Mouse (Mus musculus): ENCODE measurements at regions not wholly inside any gene's neighbourhood (a gene's known extent, or its start where the extent isn't known, plus 50 kb on each side); places are given as distances from the start of the nearest gene placed in this dataset.

GRCm38 (mm10) chr14:97440326-97440725 is 729.2 kb downstream of the Dach1 start:
- no peak for DNase-seq

GRCm38 (mm10) chr14:97435453-97436233 is 733.9 kb downstream of the Dach1 start:
- no peak for DNase-seq

GRCm38 (mm10) chr14:97431221-97431620 is 738.3 kb downstream of the Dach1 start:
- no peak for DNase-seq

GRCm38 (mm10) chr14:97403176-97403795 is 766.3 kb downstream of the Dach1 start:
- DNase-seq: no peak

DNA sequence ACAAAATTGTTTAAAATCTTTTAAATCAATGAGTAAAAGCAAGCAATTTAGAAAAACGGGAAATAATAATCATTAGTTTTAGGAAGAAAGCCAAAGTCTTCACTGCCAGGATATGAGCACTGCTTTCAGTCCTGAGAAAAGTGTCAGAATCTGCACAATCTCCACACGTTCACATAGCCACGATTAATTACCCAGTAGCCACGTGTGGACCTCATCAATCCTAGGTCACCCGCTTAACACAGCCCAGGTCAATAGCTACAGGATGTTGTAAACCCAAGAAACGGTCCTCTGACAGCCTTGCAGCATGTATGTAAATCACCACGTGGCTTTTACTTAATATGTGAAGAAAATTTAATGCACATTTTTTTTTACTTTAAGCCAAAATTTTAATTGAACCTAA is 773.2 kb downstream of the Dach1 start:
- DNase-seq: no peak

GRCm38 (mm10) chr14:97395750-97396377 is 773.7 kb downstream of the Dach1 start:
- no peak for DNase-seq

DNA sequence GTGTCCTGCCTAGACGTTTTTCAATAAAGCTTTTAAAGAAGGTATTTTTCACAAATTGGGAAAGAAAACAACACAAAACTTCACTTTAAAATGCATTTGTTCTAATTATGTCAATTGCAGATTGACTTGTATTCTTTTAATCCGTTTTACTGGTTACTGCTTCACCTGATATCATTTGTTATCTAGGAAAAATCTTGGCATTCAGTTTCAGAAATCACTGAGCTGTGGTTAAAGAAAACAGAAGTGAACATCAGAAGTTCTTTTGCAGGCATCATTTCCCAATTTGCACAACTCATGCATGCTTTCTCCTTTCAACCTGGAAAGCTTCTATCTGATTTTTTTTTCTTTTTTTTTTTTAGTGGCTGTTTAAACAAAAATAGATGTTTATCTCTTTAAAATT is 780.6 kb downstream of the Dach1 start:
- no peak for DNase-seq

- no peak for DNase-seq
Measured at GRCm38 (mm10) chr14:97380131-97380530, 789.4 kb downstream of the Dach1 start.

DNA sequence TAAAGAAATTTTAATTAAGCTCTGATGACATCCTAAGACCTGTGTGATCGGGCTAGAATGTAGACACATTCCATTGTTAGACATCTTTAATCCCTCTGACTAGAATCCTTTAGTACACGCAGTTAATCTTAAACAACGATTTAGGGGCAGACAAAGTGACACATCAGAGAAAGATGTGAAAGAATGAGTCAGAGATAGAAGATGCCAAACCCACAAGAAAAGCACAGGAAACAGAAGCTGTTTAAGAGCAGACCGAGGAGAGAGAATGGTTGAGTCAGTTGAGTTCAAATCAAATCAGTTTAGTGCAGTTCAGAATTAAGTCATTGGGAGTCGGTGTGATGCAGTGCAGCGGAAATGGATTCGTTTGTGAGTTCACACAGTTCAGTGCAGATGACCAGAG is 812.6 kb downstream of the Dach1 start:
- DNase-seq: no peak

- DNase-seq: no peak
Measured at GRCm38 (mm10) chr14:97347970-97348369, 821.6 kb downstream of the Dach1 start.

DNA sequence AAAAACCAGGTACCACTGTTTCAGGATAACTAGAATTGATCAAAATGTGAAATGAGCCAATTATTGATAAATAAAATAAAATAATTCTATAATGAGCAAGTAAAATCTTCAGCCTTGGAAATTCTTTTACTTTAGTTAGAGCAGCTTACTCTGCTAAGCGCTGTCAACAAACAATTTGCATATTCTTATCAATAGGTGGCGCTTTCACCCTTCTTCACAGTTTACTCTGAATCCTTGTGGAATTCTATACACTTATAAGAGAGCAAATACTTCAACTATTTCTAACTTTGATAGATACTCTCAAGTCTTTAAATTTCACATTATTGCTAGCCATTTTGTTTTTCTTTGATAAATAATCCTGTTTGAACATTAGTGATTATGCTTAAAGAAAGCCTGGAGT is 812.5 kb upstream of the Klhl1 start:
- DNase-seq: no peak

DNA sequence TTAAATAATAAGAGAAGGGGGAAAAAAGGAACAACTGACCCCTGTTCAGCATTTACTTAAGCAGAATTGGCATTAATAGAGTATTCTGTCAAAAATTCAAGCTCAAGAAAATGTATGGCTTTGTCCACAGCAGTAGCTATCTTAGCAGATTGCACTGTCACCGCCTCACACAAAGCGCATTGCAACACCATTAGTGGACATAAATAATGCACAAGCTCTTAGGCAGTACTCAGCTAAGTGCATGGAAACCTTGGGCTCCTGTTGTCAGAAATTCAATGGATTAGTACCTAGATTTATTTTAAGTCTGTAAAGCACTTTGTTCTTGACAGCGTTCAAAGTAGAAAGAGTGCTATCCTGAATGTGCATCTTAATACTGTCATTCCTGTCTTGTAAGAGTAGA is 811.1 kb upstream of the Klhl1 start:
- DNase-seq: no peak

GRCm38 (mm10) chr14:97293109-97293508 is 774.2 kb upstream of the Klhl1 start:
- DNase-seq: no peak

- no peak for DNase-seq
Measured at GRCm38 (mm10) chr14:97287447-97287846, 768.5 kb upstream of the Klhl1 start.

GRCm38 (mm10) chr14:97258461-97258860 is 739.6 kb upstream of the Klhl1 start:
- DNase-seq: no peak
